Mouse (Mus musculus) liver, postnatal 0 days (tissue): ENCODE measurements around the gene Zfp609.

ENCODE experiments used
- CTCF ChIP-seq: sonication (generic); IDR thresholded peaks from 2 replicates; pipeline ENCODE4 v1.5.1; 2016; ENCODE audit warnings: antibody characterized with exemption, low read depth
- EP300 ChIP-seq: IDR thresholded peaks from 2 replicates; pipeline ENCODE4 v1.6.1; 2016; ENCODE audit warnings: antibody characterized with exemption, low read depth, mild to moderate bottlenecking

- TF ChIP-seq CTCF (no peak), EP300 (no peak)
These were observed 86.1 kb downstream of the Zfp609 start for GRCm38 (mm10) chr9:65741066-65741852.
